Mouse (Mus musculus) CH12.LX (cell line): ENCODE results near the gene Mgat5.

Source experiments
- POLR2A ChIP-seq: IDR thresholded peaks from 2 replicates; pipeline ENCODE4 v1.6.1; 2011; ENCODE audit warnings: low read depth, mild to moderate bottlenecking, improper control_type of control experiment, low read length
- ZKSCAN1 ChIP-seq: IDR thresholded peaks from 2 replicates; pipeline ENCODE4 v1.6.1; 2012; ENCODE audit warnings: low read depth, inconsistent platforms, low read length, improper control_type of control experiment, borderline replicate concordance

DNA sequence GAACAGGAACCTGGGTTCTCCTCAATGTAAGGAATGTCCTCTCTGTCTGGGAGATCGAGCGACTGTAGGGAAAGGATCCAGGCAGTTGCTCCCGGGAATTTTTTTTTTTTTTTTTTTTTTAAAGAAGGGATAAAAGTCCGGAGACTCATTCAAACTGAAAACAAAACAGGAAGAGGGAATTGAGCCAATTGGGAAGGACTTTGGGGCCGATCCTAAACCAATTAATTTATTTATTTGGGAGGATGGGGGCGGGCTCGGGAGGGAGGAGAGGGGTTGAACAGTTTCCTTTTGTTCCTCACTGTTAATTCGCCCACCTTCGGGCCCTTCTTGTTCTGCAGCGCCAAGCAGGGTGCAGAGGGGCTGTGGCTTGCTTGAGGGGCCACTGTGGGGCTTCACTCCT is 278.1 kb downstream of the Mgat5 start:
- TF ChIP-seq POLR2A (no peak), ZKSCAN1 (no peak)
